Mouse (Mus musculus) brain, embryonic 14.5 days (tissue): ENCODE data around the gene Klhl7.

Experiments used
- CTCF ChIP-seq: fragments of 200-500 bp; IDR thresholded peaks from 2 replicates; pipeline ENCODE4 v1.5.1; 2012; ENCODE audit warnings: inconsistent platforms, mild to moderate bottlenecking, moderate library complexity, borderline replicate concordance; ENCODE audit not compliant: insufficient read depth, insufficient read length; ENCODE audit errors: extremely low read depth
- POLR2A ChIP-seq: fragments of 200-500 bp; IDR thresholded peaks from 2 replicates; pipeline ENCODE4 v1.6.1; 2012; ENCODE audit warnings: mild to moderate bottlenecking, inconsistent platforms, borderline replicate concordance; ENCODE audit not compliant: poor library complexity, insufficient read depth, insufficient read length, severe bottlenecking; ENCODE audit errors: extremely low read depth

GRCm38 (mm10) chr5:24086865-24087264 is 13.5 kb upstream of the Klhl7 start:
- TF ChIP-seq CTCF: no peak
- no peak for TF ChIP-seq POLR2A
